Mouse (Mus musculus) MN1 (cell line): ENCODE measurements around the gene Ifi211.
"Not testable (repeated sequence)": the region's sequence is repeated elsewhere in the genome, so short reads cannot be mapped to it uniquely, and the experiment has no call there.

Experiments
- DNase-seq: peaks from one replicate; pipeline ENCODE4 v3.0.0-alpha.2; 2016; ENCODE audit warnings: low spot score

Ifi211 gene

GRCm38 (mm10) chr1:173912548-173913255 lies at the start of gene Ifi211:
Gene Ifi211 (minus strand): TSS chr1:173913046.
- DNase-seq = not testable (repeated sequence)

- not testable (repeated sequence) for DNase-seq
These were observed 48.6 kb upstream of the Ifi211 start for GRCm38 (mm10) chr1:173961491-173961890.

- not testable (repeated sequence) for DNase-seq
These were observed 47.2 kb upstream of the Ifi211 start for GRCm38 (mm10) chr1:173959998-173960397.

GRCm38 (mm10) chr1:173955839-173956527 lies 43.1 kb upstream of the Ifi211 start:
- DNase-seq = not testable (repeated sequence)

GRCm38 (mm10) chr1:173955071-173955796 lies 42.4 kb upstream of the Ifi211 start:
- DNase-seq = no peak

DNA sequence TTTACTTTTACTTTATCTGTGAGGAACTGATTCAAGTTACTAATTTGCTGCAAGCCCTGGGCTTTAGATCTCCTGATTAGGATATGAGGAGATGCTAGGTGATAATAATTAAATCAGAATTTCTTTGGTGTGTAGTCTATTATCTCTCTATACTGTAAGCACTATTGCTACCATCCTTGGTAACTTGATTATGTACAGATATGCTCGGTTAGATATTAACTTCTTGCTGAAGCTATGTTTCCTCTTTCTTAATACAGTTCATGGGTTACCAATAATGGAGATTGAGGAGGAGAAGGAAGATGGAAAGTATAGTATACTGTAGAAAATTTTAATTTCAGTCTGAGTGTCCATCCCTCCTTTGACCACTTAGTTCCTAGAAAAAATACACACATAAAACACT lies 40.7 kb upstream of the Ifi211 start:
- DNase-seq = no peak

GRCm38 (mm10) chr1:173949044-173949443 lies 36.2 kb upstream of the Ifi211 start:
- DNase-seq = not testable (repeated sequence)

DNA sequence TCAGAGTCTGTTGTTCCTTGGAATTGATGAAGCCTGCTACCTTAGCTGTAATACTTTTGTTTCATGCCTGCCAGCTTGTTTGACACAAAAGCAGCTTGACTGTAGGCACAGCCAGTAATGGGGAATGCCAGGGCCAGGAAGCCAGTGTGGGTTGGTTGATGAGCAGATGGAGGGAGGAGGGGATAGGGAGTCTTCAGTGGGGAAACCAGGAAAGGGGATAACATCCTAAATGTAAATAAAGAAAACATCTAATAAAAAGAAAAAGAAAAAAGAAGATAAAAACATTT lies 29.9 kb upstream of the Ifi211 start:
- DNase-seq = not testable (repeated sequence)

- DNase-seq = not testable (repeated sequence)
These were observed 29.3 kb upstream of the Ifi211 start, which contains the start of the genes Mndal and Ifi203 for GRCm38 (mm10) chr1:173941924-173942779. Gene Mndal (minus strand): TSS chr1:173942491. Gene Ifi203 (minus strand): TSS chr1:173942672.

- not testable (repeated sequence) for DNase-seq
These were observed 28.7 kb upstream of the Ifi211 start for GRCm38 (mm10) chr1:173941522-173941921.

- DNase-seq = not testable (repeated sequence)
These were observed 6.4 kb upstream of the Ifi211 start for GRCm38 (mm10) chr1:173919279-173919678.

DNA sequence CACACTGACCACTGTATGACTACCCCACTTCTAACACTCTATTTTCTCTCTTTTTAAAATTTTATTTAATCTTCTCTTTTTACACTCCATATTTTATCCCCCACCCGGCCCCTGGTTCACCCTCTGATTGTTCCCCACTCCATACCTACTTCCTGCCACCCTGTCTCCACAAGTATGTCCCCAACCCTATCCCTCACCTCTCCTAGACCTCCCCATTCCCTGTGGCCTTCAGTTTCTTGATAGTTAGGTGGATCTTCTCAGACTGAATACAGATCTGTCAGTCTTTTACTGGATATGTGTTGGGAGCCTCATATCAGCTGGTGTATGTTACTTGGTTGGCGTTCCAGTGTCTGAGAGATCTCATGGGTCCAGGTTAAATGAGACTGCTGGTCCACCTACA lies 1.7 kb upstream of the Ifi211 start:
- no peak for DNase-seq

DNA sequence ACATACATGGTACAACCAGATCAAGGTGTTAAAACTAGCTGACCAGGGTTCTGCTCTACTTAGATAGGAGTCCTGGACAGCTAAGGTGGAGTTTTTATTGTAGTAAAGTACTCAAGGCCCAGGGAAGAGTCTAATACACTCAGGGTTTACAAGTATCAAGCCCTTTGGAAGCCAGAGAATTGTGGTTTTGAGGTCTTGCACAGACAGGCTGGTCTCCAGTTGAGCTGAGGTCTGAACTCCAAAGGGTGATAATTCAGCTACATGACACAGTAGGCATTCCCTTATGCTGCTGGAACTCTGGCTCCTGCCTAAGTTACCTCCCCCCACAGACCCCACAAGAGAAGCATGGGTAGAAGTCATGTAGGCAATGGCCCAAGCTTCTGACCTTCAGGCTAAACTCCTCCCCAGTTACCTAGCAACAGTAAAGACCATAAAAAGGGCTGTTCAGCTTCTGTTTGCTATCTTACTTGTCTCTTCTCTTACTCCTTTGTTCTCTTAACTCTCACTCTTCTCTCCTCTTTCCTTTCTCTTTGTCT lies 478 bp upstream of the Ifi211 start:
- not testable (repeated sequence) for DNase-seq

DNA sequence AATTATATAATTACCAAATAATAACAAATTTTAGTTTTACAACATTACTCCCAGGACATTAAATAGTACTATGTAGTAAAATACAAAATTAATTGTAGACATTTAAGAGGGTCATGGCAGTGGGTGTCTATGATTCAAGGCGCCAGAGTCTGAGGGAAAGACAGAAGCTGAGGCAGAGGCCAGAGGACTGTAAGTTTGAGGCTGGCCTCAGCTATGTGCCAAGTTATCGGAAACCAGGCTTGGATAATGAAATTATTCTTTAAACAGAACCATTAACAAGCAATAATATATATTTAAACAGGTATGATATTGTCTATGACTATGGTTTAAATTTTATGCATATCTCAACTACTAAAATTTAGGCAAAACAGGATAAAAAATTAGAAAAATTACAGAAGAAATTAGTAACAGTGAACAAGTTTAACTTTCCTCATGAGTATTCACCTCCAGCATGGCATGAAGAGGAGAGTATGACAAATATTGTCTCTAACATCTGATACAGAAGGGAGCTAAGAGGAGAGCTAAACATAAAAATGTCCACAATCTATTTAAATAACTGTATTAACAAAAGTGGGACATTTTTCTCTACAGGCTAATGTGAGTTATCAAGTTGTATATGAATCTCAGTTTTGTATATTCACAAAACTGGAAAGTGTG lies 910 bp downstream of the Ifi211 start:
- DNase-seq = no peak

DNA sequence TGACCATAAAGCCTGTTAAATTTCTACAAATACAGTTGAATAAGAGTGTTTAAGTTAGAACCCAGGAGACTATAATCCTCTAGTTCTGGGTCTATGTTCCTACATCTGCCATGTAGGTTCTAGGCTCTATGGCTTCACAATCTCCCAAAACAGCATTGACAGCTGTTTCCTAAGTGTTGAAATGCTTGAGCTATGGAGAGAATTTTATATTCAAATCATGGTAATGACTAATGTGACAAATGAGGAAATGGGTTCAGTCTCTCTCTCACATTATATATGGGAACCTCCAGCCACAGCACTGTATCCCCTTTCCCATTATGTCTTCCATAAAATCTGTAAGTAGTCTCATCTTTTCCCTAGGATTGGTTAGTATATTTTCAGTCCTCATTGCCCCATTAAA lies 4.5 kb downstream of the Ifi211 start:
- not testable (repeated sequence) for DNase-seq

- not testable (repeated sequence) for DNase-seq
These were observed 7.0 kb downstream of the Ifi211 start for GRCm38 (mm10) chr1:173905885-173906284.

- not testable (repeated sequence) for DNase-seq
These were observed 23.1 kb downstream of the Ifi211 start for GRCm38 (mm10) chr1:173889741-173890140.

DNA sequence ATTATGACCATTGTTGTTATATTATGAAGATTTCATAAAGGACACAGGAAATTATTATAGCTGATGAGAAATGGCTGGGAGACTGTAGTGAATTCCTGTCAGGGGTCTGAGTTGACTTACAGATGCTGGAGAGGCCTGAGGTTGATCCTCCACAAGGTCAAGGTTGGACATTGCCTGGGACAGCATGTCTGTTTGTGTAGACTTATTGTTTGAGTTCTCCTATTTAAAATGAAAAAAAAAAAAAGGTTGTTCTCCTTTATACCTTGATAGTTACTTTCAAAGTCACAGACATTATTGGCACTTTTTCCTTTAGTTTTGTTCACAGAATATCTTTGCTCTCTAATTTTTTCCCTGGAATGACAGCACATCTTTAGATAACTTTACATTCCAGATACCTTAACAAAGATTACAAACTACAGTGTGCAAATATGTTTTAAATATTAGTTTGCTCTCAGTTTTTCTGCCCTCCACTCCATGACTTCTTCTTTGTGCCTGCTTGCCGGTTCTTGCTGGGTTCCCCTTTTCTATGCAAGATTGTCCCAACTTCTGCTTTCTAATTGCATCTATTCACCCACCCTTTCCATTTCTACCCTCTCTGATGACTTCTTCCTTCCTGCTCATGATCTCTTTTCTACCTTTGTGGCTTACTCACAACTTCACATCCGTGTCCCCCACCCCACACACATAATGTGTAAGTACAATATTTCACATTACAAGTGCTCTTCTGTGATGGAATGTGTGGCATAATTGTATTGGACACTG lies 25.6 kb downstream of the Ifi211 start:
- not testable (repeated sequence) for DNase-seq

DNA sequence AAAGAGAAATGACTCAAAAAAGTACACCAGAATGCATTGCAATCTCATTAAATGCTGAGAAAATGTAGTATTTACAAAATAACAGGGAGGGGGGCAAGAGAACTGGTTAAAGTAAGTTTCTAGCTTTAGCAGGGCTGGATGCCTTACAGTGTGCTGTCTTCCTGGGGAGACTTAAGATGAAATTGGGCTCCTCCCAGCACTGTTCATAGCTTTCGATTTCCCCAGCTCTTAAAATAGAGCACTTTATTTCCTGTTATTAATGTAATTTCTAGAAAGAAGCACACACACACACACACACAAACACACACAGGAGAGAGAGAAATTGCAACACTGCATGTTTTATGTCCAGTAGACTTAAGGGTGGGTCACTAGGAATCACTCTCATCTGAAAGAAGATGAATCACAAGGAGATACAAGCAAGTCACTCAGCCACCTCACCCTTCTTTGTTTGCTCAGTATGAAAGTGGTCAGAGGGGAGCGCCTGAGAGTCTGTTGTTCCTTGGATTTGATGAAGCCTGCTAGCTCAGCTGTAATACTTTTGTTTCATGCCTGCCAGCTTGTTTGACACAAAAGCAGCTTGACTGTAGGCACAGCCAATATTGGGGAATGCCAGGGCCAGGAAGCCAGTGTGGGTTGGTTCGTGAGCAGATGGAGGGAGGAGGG lies 32.7 kb downstream of the Ifi211 start:
- not testable (repeated sequence) for DNase-seq
